Mouse (Mus musculus) liver, postnatal 0 days (tissue): ENCODE measurements at regions not wholly inside any gene's neighbourhood (a gene's known extent, or its start where the extent isn't known, plus 50 kb on each side); places are given as distances from the start of the nearest gene placed in this dataset.
A peak's percentile ranks its signal among the peaks of the same experiment; 100 is the strongest.
"Not testable (repeated sequence)": the region's sequence is repeated elsewhere in the genome, so short reads cannot be mapped to it uniquely, and the experiment has no call there.

Experiments used
- ATAC-seq: fragments of 200-750 bp; cut with Nextera tagmentation; 2 replicates; pipeline ENCODE4 v1.8.0; 2017; ENCODE audit warnings: mild to moderate bottlenecking, moderate library complexity
- DNase-seq: peaks from one replicate; pipeline ENCODE4 v3.0.0-alpha.2; 2016
- H3K27ac ChIP-seq: fragments of 300-500 bp; sonication (generic); 2 replicates; pipeline ENCODE4 v1.5.1; 2014; ENCODE audit warnings: antibody characterized with exemption, moderate library complexity, mild to moderate bottlenecking, low read depth
- H3K27me3 ChIP-seq: fragments of 300-500 bp; sonication (generic); 2 replicates; pipeline ENCODE4 v1.6.1; 2014; ENCODE audit warnings: low read length, control low read depth, mixed read lengths; ENCODE audit not compliant: insufficient read depth
- H3K36me3 ChIP-seq: fragments of 300-500 bp; sonication (generic); replicated peaks from 2 replicates; pipeline ENCODE4 v1.6.1; 2014; ENCODE audit warnings: mild to moderate bottlenecking, control low read depth, low read length, moderate library complexity, mixed read lengths; ENCODE audit not compliant: insufficient read depth
- H3K4me1 ChIP-seq: fragments of 300-500 bp; sonication (generic); 2 replicates; pipeline ENCODE4 v1.6.1; 2014; ENCODE audit warnings: antibody characterized with exemption, mild to moderate bottlenecking, control low read depth; ENCODE audit not compliant: insufficient read depth
- H3K4me2 ChIP-seq: fragments of 300-500 bp; sonication (generic); 2 replicates; pipeline ENCODE4 v1.6.1; 2014; ENCODE audit warnings: low read depth, mild to moderate bottlenecking, low read length, moderate library complexity, mixed read lengths
- H3K4me3 ChIP-seq: fragments of 300-500 bp; sonication (generic); 2 replicates; pipeline ENCODE4 v1.5.1; 2014; ENCODE audit warnings: low read depth, low read length
- H3K9ac ChIP-seq: fragments of 300-500 bp; sonication (generic); replicated peaks from 2 replicates; pipeline ENCODE4 v1.6.1; 2014; ENCODE audit warnings: mild to moderate bottlenecking, moderate library complexity
- H3K9me3 ChIP-seq: fragments of 300-500 bp; sonication (generic); 2 replicates; pipeline ENCODE4 v1.6.1; 2016; ENCODE audit warnings: mild to moderate bottlenecking, control low read depth, low read length, mixed read lengths
- CTCF ChIP-seq: sonication (generic); IDR thresholded peaks from 2 replicates; pipeline ENCODE4 v1.5.1; 2016; ENCODE audit warnings: antibody characterized with exemption, low read depth
- EP300 ChIP-seq: IDR thresholded peaks from 2 replicates; pipeline ENCODE4 v1.6.1; 2016; ENCODE audit warnings: antibody characterized with exemption, low read depth, mild to moderate bottlenecking
- WGBS: fragments of 180-500 bp; shearing (Covaris S2); extraction: QIAGEN DNeasy Blood & Tissue Kit; methylation state at CpG from one replicate; pipeline ENCODE4 v1.1.7; 2014; ENCODE audit not compliant: insufficient replicate concordance; 5-methylcytosine and 5-hydroxymethylcytosine counted together

- DNase-seq (no peak), ATAC-seq (no peak)
- H3K36me3 ChIP-seq = no peaks in the 10 kb centered on the region
- TF ChIP-seq CTCF = no peak
- no peak for TF ChIP-seq EP300
- no peaks in the 10 kb centered on the region for H3K9me3 ChIP-seq
- H3K4me2 ChIP-seq = no peak overlapping the region
- no peak overlapping the region for H3K4me3 ChIP-seq
- H3K4me1 ChIP-seq = no peaks in the 10 kb centered on the region
- no peak overlapping the region for H3K9ac ChIP-seq
- no peaks in the 10 kb centered on the region for H3K27me3 ChIP-seq
- no peak overlapping the region for H3K27ac ChIP-seq
Observed at GRCm38 (mm10) chr3:58238111-58238510, 176.4 kb upstream of the Tsc22d2 start.

- Histone ChIP-seq H3K4me3 (no peak overlapping the region), H3K27ac (no peak overlapping the region), H3K4me2 (no peak overlapping the region), H3K9me3 (no peaks in the 10 kb centered on the region), H3K4me1 (no peaks in the 10 kb centered on the region), H3K9ac (no peak overlapping the region), H3K27me3 (no peaks in the 10 kb centered on the region), H3K36me3 (no peaks in the 10 kb centered on the region)
- DNase-seq = no peak
- WGBS = 56% methylated on average over 4 of the region's 4 CpGs
- TF ChIP-seq CTCF (no peak), EP300 (no peak)
- ATAC-seq = no peak
Observed at GRCm38 (mm10) chr3:58240775-58241174, 173.7 kb upstream of the Tsc22d2 start.

GRCm38 (mm10) chr3:58245361-58245760 lies 169.2 kb upstream of the Tsc22d2 start:
- no peaks in the 10 kb centered on the region for H3K4me1 ChIP-seq
- no peak overlapping the region for H3K27ac ChIP-seq
- no peak overlapping the region for H3K4me3 ChIP-seq
- H3K4me2 ChIP-seq = no peak overlapping the region
- no peaks in the 10 kb centered on the region for H3K9me3 ChIP-seq
- WGBS = 48% methylated on average over 5 of the region's 5 CpGs
- no peaks in the 10 kb centered on the region for H3K36me3 ChIP-seq
- ATAC-seq = no peak
- DNase-seq = no peak
- TF ChIP-seq EP300 = no peak
- TF ChIP-seq CTCF = no peak
- H3K9ac ChIP-seq = no peak overlapping the region
- no peaks in the 10 kb centered on the region for H3K27me3 ChIP-seq

DNA sequence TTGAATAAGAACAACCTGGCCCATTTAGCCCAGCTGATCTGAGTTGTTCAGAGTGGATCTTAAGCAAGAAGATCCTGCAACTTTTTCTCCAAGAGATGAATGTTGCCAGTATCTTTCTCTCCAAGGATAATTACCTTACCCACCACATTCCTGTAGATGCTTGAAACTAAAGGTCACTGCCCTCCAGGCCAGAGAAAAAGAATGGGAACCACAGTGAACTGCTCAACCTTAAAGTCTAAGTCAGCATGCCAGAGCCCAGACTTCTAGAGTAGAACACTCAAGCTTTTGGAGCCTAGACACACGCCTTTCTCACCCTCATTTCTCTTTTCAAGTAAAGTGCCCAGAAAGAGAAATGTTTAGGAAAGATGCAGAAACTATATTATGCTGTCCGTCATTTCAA lies 166.5 kb upstream of the Tsc22d2 start:
- no peaks in the 10 kb centered on the region for H3K36me3 ChIP-seq
- TF ChIP-seq EP300 = no peak
- no peak for TF ChIP-seq CTCF
- ATAC-seq (no peak), DNase-seq (no peak)
- no peak overlapping the region for H3K4me3 ChIP-seq
- no peak overlapping the region for H3K4me2 ChIP-seq
- no peaks in the 10 kb centered on the region for H3K27me3 ChIP-seq
- no peaks in the 10 kb centered on the region for H3K9me3 ChIP-seq
- no peaks in the 10 kb centered on the region for H3K4me1 ChIP-seq
- no peak overlapping the region for H3K27ac ChIP-seq
- no peak overlapping the region for H3K9ac ChIP-seq
- WGBS = 72% methylated on average over 2 of the region's 2 CpGs

DNA sequence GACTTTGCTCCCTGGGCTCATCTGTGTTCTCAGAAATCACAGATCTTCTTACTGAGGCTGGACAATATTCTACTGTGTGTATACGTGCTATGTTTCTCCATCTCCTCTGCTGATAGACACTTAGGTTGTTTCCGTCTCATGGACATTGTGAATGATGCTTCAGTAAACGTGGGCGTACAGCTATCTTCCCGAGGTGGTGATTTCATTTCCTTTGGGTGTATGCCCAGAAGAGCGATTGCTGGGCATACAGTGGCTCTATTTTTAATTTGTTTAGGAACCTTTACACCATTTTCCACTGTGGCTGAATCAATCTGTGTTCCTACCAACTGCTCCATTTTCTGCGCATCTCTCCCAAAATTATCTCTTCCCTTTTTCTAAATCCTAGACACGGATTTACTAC lies 160.6 kb upstream of the Tsc22d2 start:
- ATAC-seq (no peak), DNase-seq (no peak)
- Histone ChIP-seq H3K27me3 (no peaks in the 10 kb centered on the region), H3K36me3 (no peaks in the 10 kb centered on the region), H3K4me1 (no peaks in the 10 kb centered on the region), H3K9me3 (no peaks in the 10 kb centered on the region), H3K4me2 (no peak overlapping the region), H3K4me3 (no peak overlapping the region), H3K9ac (no peak overlapping the region), H3K27ac (no peak overlapping the region)
- WGBS = 69% methylated on average over 8 of the region's 8 CpGs
- TF ChIP-seq EP300 (no peak), CTCF (no peak)

DNA sequence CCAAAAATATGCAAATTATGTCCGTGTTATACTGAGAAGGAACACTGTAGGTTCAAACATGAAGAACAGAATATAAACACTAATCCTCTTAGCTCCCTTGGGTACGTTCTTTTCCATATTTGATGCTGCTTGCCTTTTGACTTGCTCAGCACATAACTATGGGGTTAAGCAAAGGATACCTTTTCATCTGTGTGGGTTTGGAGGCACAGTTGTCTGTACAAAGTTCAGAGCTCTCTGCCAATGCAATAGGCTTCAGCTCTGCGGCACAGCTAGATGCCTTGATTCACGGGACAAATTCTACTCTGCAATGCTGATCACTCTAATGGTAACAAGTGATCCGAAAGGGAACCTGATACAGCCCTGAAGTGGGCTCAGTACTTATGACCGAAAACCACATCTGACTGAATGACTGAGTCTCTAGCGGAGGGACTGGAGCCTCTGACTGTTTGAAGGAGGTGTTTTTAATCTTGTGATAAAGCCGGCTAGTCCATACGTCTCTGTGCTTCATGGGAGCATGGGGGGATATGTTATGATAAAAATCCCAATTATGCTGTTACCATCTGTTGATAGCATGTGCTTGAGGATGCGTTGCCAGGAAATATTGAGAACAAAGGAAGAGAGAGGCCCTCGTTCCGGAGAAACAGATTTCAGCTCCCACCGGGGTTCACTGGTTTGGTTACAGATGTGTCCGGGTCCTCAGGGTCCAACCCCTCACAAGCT lies 146.7 kb upstream of the Tsc22d2 start:
- H3K9me3 ChIP-seq = no peaks in the 10 kb centered on the region
- ATAC-seq = peak; percentile 73
- no peak overlapping the region for H3K4me2 ChIP-seq
- 73% methylated on average over 14 of the region's 14 CpGs for WGBS
- no peaks in the 10 kb centered on the region for H3K4me1 ChIP-seq
- no peak overlapping the region for H3K9ac ChIP-seq
- TF ChIP-seq EP300 = no peak
- no peak for TF ChIP-seq CTCF
- H3K27ac ChIP-seq = no peak overlapping the region
- no peak overlapping the region for H3K4me3 ChIP-seq
- no peak for DNase-seq
- no peaks in the 10 kb centered on the region for H3K36me3 ChIP-seq
- no peaks in the 10 kb centered on the region for H3K27me3 ChIP-seq

GRCm38 (mm10) chr3:58271441-58271840 lies 143.1 kb upstream of the Tsc22d2 start:
- H3K4me3 ChIP-seq, H3K4me2 ChIP-seq, H3K36me3 ChIP-seq, ATAC-seq, H3K4me1 ChIP-seq, H3K9me3 ChIP-seq, DNase-seq, H3K27ac ChIP-seq, H3K27me3 ChIP-seq, H3K9ac ChIP-seq: not testable (repeated sequence)
- WGBS = no CpG with 5 or more reads among the region's 4 CpGs
